Mouse (Mus musculus) stomach, embryonic 14.5 days (tissue): ENCODE data around the gene Gmds. TPM values are rescaled to one million over a fixed set of nuclear protein-coding genes. Genes with fewer than 3 reads are reported as not detected.

Source experiments
- ATAC-seq: fragments of 200-750 bp; cut with Nextera tagmentation; 2 replicates; pipeline ENCODE4 v1.8.0; 2017; ENCODE audit warnings: low read depth, moderate TSS enrichment; ENCODE audit not compliant: insufficient number of reproducible peaks, insufficient read depth, low FRiP score
- H3K27ac ChIP-seq: fragments of 300-500 bp; sonication (generic); 2 replicates; pipeline ENCODE4 v1.5.1; 2014; ENCODE audit warnings: mild to moderate bottlenecking, low read length, moderate library complexity, mixed read lengths
- H3K27me3 ChIP-seq: fragments of 300-500 bp; sonication (generic); 2 replicates; pipeline ENCODE4 v1.6.1; 2014; ENCODE audit warnings: low read length, control low read depth, mixed read lengths; ENCODE audit not compliant: control insufficient read depth, insufficient read depth
- H3K36me3 ChIP-seq: fragments of 300-500 bp; sonication (generic); 2 replicates; pipeline ENCODE4 v1.6.1; 2014; ENCODE audit warnings: mild to moderate bottlenecking, control low read depth, low read length, moderate library complexity, mixed read lengths; ENCODE audit not compliant: control insufficient read depth, insufficient read depth
- H3K4me1 ChIP-seq: fragments of 300-500 bp; sonication (generic); 2 replicates; pipeline ENCODE4 v1.6.1; 2014; ENCODE audit warnings: low read length, control low read depth, mixed read lengths; ENCODE audit not compliant: control insufficient read depth, insufficient read depth
- H3K4me2 ChIP-seq: fragments of 300-500 bp; sonication (generic); replicated peaks from 2 replicates; pipeline ENCODE4 v1.6.1; 2014; ENCODE audit warnings: low read depth, low read length, control low read depth
- H3K4me3 ChIP-seq: fragments of 300-500 bp; sonication (generic); 2 replicates; pipeline ENCODE4 v1.5.1; 2014; ENCODE audit warnings: low read depth, low read length, control low read depth
- H3K9ac ChIP-seq: fragments of 300-500 bp; sonication (generic); replicated peaks from 2 replicates; pipeline ENCODE4 v1.6.1; 2014; ENCODE audit warnings: low read depth, mild to moderate bottlenecking, control low read depth, low read length, moderate library complexity, mixed read lengths
- H3K9me3 ChIP-seq: fragments of 300-500 bp; sonication (generic); 2 replicates; pipeline ENCODE4 v1.6.1; 2016; ENCODE audit warnings: low read depth, low read length, control low read depth; ENCODE audit not compliant: control insufficient read depth
- WGBS: fragments of 180-500 bp; shearing (Covaris S2); extraction: QIAGEN DNeasy Blood & Tissue Kit; methylation state at CpG from one replicate; pipeline ENCODE4 v1.1.7; 2014; 5-methylcytosine and 5-hydroxymethylcytosine counted together
- polyA plus RNA-seq: library from polyadenylated mRNA; unstranded; fragments of >200 nt; fragmentation: Nextera tagmentation; extraction: Ambion mirVana; gene quantifications from 2 replicates; pipeline ENCODE4 v1.2.1, GENCODE M21; 2014

The Gmds gene
- polyA plus RNA-seq, 1 experiment from 2014 or later = 47.8 TPM

GRCm38 (mm10) chr13:32046961-32047360 is 291.6 kb downstream of the Gmds start:
- WGBS = 42% methylated on average over 4 of the region's 4 CpGs
- Histone ChIP-seq H3K4me3 (no peak overlapping the region), H3K27me3 (no peaks in the 10 kb centered on the region), H3K9ac (no peak overlapping the region), H3K36me3 (no peaks in the 10 kb centered on the region), H3K4me2 (no peak overlapping the region), H3K4me1 (peaks cover 3% of the 10 kb centered on the region; the same call in 1 of the 2 replicates), H3K9me3 (no peaks in the 10 kb centered on the region), H3K27ac (no peak overlapping the region)
- ATAC-seq = no peak

DNA sequence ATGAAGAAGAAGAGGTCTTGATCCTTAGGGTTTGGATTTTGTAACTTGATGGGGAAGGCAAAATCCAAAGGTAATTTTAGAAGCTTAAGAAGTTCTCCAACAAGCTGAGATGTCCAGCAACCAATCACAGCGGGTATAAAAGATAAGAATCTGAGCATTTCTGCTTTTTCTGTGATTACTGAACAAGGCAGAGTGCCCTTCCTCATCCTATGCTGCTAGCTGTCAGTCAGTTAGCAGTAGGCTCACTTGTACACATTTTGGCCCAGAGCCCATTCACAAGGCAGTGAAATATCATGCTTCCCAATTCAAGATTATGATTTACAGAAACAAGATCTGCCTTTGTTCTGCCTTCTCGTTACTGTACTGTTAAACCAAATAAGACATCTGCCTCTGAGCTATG is 295.8 kb downstream of the Gmds start:
- Histone ChIP-seq H3K27ac (no peak overlapping the region), H3K36me3 (no peaks in the 10 kb centered on the region), H3K27me3 (no peaks in the 10 kb centered on the region), H3K9ac (no peak overlapping the region), H3K4me2 (no peak overlapping the region), H3K4me1 (peaks cover 3% of the 10 kb centered on the region; the same call in 1 of the 2 replicates), H3K4me3 (no peak overlapping the region), H3K9me3 (no peaks in the 10 kb centered on the region)
- WGBS = 52% methylated on average over 2 of the region's 2 CpGs
- no peak for ATAC-seq

DNA sequence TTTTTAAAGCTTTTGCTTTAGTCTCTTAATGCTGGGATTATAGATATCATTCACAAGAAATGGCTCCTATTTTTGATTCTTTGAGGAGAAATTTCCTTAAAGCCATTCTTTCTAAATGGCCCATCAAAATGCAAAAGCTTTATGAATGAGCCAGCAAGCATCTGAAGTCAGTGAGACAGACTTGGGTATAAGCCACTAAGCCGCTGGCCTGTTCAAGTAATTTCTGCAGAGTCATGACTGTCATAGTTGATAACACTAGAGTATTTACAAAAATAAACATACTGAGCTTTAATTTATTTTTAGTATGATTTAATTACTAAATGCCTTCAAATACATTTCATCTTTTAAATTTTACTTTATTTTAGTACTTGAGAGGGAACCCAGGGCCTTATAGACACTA is 297.7 kb downstream of the Gmds start:
- no peak for ATAC-seq
- H3K4me1 ChIP-seq = peaks cover 3% of the 10 kb centered on the region; the same call in 1 of the 2 replicates

DNA sequence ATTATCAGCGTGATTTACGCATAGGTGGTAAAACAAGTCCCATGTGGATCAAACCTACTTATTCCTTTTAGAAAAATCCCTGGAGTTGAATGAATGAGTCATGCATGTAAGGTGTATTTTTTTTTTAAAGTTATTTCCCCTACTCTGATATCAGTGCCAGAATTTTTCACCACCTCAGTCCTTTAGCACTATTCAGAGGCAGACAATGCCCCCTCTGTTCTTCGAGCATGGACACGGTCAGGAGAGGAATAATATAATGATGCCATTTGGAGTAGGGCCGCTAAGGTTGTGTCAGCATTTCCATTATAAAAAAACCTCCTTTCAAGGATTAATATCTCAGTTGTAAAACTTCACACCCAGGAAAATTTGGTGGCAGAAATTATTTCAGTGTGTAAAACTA is 301.6 kb downstream of the Gmds start:
- Histone ChIP-seq H3K27me3 (no peaks in the 10 kb centered on the region), H3K9ac (no peak overlapping the region), H3K4me1 (no peaks in the 10 kb centered on the region), H3K27ac (no peak overlapping the region), H3K4me2 (no peak overlapping the region), H3K9me3 (no peaks in the 10 kb centered on the region), H3K4me3 (no peak overlapping the region), H3K36me3 (no peaks in the 10 kb centered on the region)
- ATAC-seq = no peak
- 82% methylated on average over 5 of the region's 5 CpGs for WGBS

More for the DNA sequence above, 297.7 kb downstream of the Gmds start:
- no peak overlapping the region for H3K9ac ChIP-seq
- H3K4me3 ChIP-seq = no peak overlapping the region
- H3K27ac ChIP-seq = no peak overlapping the region
- WGBS = 89% methylated on average over 1 of the region's 1 CpGs
- H3K36me3 ChIP-seq = no peaks in the 10 kb centered on the region
- no peaks in the 10 kb centered on the region for H3K27me3 ChIP-seq
- no peak overlapping the region for H3K4me2 ChIP-seq
- H3K9me3 ChIP-seq = no peaks in the 10 kb centered on the region

DNA sequence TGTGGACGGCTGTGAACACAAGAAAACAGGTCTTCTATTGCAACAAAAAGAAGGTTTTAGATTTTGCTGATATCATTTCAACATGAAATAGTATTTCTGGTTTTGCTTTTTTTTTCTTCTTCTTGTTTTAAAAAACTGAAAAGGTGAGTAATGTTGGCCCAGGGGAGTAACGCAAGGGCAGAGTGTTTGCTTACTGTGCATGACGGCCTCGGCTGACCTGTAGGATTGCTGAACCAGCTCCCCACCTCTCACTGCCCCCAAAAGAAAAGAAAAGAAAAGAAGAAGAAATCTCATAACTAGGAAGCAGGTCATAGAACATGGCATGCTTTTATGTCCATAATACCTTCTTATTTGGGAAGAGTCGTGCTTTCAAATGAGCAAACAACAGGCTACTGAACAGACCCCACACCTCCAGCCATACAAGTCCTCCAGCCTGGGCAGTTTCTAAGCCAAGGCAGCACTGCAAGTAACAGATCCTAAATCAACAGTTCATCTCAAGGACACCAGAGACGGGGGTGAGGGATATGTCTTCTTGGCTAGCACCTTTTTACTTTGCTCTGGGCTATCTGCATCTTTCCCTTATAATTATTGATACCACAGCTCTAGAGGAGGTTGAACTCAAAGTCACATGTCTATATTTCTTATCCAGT is 303.6 kb downstream of the Gmds start:
- H3K27me3 ChIP-seq = no peaks in the 10 kb centered on the region
- H3K4me3 ChIP-seq = no peak overlapping the region
- H3K9me3 ChIP-seq = no peaks in the 10 kb centered on the region
- 51% methylated on average over 6 of the region's 6 CpGs for WGBS
- no peak overlapping the region for H3K9ac ChIP-seq
- no peak overlapping the region for H3K4me2 ChIP-seq
- ATAC-seq = no peak
- H3K27ac ChIP-seq = no peak overlapping the region
- no peaks in the 10 kb centered on the region for H3K4me1 ChIP-seq
- no peaks in the 10 kb centered on the region for H3K36me3 ChIP-seq

- ATAC-seq = no peak
- Histone ChIP-seq H3K9me3 (no peaks in the 10 kb centered on the region), H3K4me2 (no peak overlapping the region), H3K27me3 (no peaks in the 10 kb centered on the region), H3K36me3 (no peaks in the 10 kb centered on the region), H3K27ac (no peak overlapping the region), H3K9ac (no peak overlapping the region), H3K4me3 (no peak overlapping the region), H3K4me1 (no peaks in the 10 kb centered on the region)
- WGBS = 52% methylated on average over 8 of the region's 8 CpGs
Measured at GRCm38 (mm10) chr13:32034139-32034538, 304.4 kb downstream of the Gmds start.

- no peaks in the 10 kb centered on the region for H3K9me3 ChIP-seq
- 53% methylated on average over 6 of the region's 6 CpGs for WGBS
- no peak overlapping the region for H3K4me2 ChIP-seq
- H3K36me3 ChIP-seq = no peaks in the 10 kb centered on the region
- no peak overlapping the region for H3K27ac ChIP-seq
- no peak overlapping the region for H3K9ac ChIP-seq
- ATAC-seq = no peak
- H3K4me1 ChIP-seq = 0 out of 2 replicates have a peak, but pooled peaks cover 3% of the 10 kb centered on the region
- H3K27me3 ChIP-seq = no peaks in the 10 kb centered on the region
- H3K4me3 ChIP-seq = no peak overlapping the region
Measured at GRCm38 (mm10) chr13:32026226-32026975, 312.1 kb downstream of the Gmds start.

- H3K9ac ChIP-seq = no peak overlapping the region
- H3K27ac ChIP-seq = no peak overlapping the region
- H3K9me3 ChIP-seq = no peaks in the 10 kb centered on the region
- no peak overlapping the region for H3K4me3 ChIP-seq
- no peaks in the 10 kb centered on the region for H3K36me3 ChIP-seq
- H3K27me3 ChIP-seq = no peaks in the 10 kb centered on the region
- ATAC-seq = no peak
- 0 out of 2 replicates have a peak, but pooled peaks cover 3% of the 10 kb centered on the region for H3K4me1 ChIP-seq
- no peak overlapping the region for H3K4me2 ChIP-seq
Measured at GRCm38 (mm10) chr13:32024822-32025221, 313.7 kb downstream of the Gmds start.
